Mouse (Mus musculus) Patski (cell line): ENCODE measurements around the gene Isy1. TPM values are rescaled to one million over a fixed set of nuclear protein-coding genes. Genes with fewer than 3 reads are reported as not detected.

ENCODE experiments used
- ATAC-seq: fragments of 100-300 bp; one replicate; pipeline ENCODE4 v1.8.0; 2021
- CTCF ChIA-PET: fragments of 350-600 bp; sonication (Branson Sonifier 250); formaldehyde crosslinking; loops from one replicate; lab custom pipeline; 2022; ENCODE audit warnings: inconsistent platforms; lab: Charles Lee
- POLR2A ChIA-PET: fragments of 350-600 bp; sonication (Branson Sonifier 250); formaldehyde crosslinking; loops from one replicate; lab custom pipeline; 2022; ENCODE audit warnings: antibody characterized with exemption, inconsistent platforms; lab: Charles Lee
- DNase-seq: peaks from one replicate; pipeline ENCODE4 v3.0.0-alpha.2; 2011; ENCODE audit warnings: low read depth, low spot score
- H3K27me3 ChIP-seq: fragments of 371-371 bp; one replicate; pipeline ENCODE4 v1.5.1; 2021
- CTCF ChIP-seq: fragments of 100-300 bp; IDR thresholded peaks from one replicate; pipeline ENCODE4 v1.5.1; 2021
- in situ Hi-C: fragments of 300-500 bp; cut with MboI; formaldehyde crosslinking; loops from 3 replicates; pipeline ENCODE4 v1.11.1; 2018; ENCODE audit warnings: low pct_unique_long_range_greater_than_20kb, mixed read lengths
- polyA plus RNA-seq: library from polyadenylated mRNA; unstranded; gene quantifications from one replicate; pipeline ENCODE4 v1.2.3, GENCODE M21; 2021

Gene Isy1
- polyA plus RNA-seq, 1 experiment from 2014 or later = 59.6 TPM

DNA sequence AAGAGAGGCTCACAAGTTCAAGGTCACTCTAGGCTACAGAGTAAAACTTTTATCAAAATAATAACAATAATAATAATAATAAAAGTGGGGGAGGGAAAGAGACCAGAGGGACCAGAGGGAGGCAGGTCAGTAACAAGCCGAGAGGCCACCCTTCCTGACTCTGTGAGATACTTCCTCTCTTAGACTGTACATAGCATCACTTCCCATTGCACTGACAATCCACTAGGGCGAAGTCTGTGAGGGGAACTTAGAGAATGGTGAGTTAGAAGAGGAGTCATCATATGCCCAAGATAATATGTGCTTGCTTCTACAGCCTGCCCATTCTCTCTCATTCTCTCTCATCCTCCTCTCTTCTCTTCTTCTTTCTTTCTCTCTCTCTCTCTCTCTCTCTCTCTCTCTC lies 32.6 kb downstream of the Isy1 start:
- no peaks in the 10 kb centered on the region for H3K27me3 ChIP-seq
- POLR2A ChIA-PET = no interaction called here
- TF ChIP-seq CTCF = no peak
- CTCF ChIA-PET = no interaction called here
- ATAC-seq = no peak
- in situ Hi-C loops = no loop called here
- DNase-seq = no peak

DNA sequence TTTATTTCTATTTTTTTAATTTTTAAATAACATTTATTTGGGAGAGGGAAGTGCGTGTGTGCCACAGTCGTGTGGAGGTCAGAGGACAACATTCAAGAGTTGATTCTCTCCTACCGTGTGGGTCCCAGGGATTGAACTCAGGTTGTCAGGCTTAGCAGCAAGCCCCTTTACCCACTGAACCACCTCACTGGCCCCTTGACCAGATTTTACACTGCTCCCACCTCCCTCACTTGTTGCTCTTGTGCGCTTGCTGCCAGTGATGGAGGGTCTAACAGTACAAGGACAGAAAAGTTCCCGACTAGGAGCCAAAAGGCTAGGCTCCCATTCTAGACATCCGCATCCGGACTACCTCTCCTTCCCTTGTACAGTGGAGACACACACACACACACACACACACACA lies 33.1 kb downstream of the Isy1 start:
- in situ Hi-C loops = no loop called here
- ChIA-PET CTCF (no interaction called here), POLR2A (no interaction called here)
- no peak for DNase-seq
- TF ChIP-seq CTCF = no peak
- H3K27me3 ChIP-seq = no peaks in the 10 kb centered on the region
- ATAC-seq = no peak

DNA sequence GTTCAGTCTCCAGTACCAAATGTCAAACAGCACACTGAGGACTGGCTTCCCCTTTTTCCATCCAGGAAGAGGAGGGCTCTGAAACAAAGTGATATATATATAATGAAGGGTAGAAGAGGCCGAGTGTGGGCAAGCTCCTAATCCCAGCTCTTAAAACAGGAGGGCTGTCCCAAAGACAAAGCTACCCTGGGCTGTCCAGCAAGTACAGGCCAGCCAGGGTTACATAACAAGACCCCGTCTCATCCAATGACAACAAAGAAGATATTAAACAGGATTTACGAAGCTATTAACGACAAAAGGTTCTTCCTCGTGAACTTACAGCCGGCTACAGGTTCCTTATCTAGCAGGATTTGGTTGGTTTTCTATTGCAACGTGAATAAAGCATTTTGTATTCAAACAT lies 33.7 kb downstream of the Isy1 start:
- ATAC-seq = no peak

DNA sequence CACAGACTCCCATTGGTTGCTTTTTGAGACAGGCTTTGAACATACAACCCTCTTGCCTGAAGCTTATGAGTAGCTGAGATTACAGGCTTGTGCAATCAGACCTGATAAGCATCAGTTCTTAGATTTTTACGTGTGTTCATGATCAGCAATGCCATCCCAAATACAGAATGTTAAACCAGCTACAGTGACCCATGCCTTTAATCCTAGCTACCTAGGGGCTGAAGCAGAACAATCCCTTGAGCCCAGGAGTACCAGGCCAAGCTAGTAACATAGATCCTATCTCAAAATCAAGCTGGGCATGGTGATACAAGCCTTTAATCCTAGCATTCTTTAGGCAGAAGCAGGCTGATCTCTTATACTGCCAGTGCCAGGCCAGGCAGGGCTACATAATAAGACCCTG lies 34.6 kb downstream of the Isy1 start:
- CTCF ChIA-PET = no interaction called here
- no peaks in the 10 kb centered on the region for H3K27me3 ChIP-seq
- DNase-seq (no peak), ATAC-seq (no peak)
- POLR2A ChIA-PET = no interaction called here
- in situ Hi-C loops = no loop called here
- no peak for TF ChIP-seq CTCF

More for the DNA sequence above, 33.7 kb downstream of the Isy1 start:
- in situ Hi-C loops = no loop called here
- ChIA-PET CTCF (no interaction called here), POLR2A (no interaction called here)
- no peak for TF ChIP-seq CTCF
- no peaks in the 10 kb centered on the region for H3K27me3 ChIP-seq
- no peak for DNase-seq

DNA sequence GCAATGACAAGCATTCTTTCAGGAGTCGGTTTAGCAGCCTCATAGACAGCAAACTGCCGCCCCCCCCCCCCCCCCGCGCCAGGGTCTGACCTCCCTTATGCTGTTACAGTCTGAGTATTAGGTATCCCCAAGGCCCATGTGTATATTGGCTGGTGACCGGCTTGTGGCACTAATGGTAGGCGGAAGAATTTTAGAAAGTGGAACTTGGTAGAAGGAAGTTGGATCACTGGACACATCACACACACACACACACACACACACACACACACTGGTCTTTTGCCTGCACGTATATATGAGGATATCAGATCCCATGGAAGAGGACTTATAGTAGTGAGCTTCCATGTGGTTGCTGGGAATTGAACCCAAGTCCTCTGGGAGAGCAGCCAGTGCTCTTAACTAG lies 36.1 kb downstream of the Isy1 start:
- CTCF ChIA-PET = interaction anchor here (1.3 kb wide), 1 partner anchor 10 kb away, joined by 4 read pairs; no protein-coding TSS in a partner anchor
- ATAC-seq (no peak), DNase-seq (no peak)
- no peak for TF ChIP-seq CTCF
- no peaks in the 10 kb centered on the region for H3K27me3 ChIP-seq
- in situ Hi-C loops = no loop called here
- POLR2A ChIA-PET = no interaction called here

DNA sequence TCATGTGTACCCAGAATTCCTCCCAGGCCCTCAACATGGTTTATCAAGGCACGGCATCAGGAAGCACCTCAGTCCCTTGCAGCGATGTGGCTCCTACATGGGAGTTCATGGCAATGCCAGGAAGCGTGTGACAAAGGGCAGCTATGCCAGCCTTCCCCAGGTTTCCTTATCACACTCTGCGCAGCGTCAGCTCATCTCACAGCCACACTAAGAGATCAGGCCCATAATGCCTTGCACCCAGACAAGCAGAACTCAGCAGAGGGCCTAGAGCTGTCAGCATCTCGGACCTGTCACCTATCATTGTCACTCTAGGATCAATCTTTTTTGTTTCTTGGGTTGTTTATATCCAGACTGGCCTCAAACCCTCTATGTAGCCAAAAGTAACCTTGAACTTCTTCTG lies 39.0 kb downstream of the Isy1 start:
- POLR2A ChIA-PET = no interaction called here
- no peaks in the 10 kb centered on the region for H3K27me3 ChIP-seq
- in situ Hi-C loops = no loop called here
- no peak for DNase-seq
- no peak for TF ChIP-seq CTCF
- no peak for ATAC-seq
- CTCF ChIA-PET = no interaction called here

DNA sequence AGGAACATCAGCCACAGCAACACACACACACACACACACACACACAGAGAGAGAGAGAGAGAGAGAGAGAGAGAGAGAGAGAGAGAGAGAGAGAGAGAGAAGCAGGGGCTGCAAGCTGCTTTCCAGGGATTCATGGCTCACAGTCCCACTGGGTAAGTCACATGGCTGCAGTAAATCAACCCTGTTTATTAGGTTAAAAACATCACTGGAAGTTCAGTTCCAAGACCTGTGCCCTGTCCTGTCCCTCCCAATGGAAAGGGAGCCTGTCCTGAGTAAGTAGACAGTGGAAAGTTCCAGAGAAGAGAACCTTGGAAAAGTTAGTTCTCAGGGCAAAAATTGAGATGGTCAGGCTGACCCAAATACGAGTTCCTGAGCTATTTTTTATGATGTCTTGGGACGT lies 41.3 kb downstream of the Isy1 start:
- no peak for ATAC-seq
- ChIA-PET POLR2A (interaction anchor here (0.7 to 1.0 kb wide), 2 partner anchors 12 to 14 kb away, joined by 3 read pairs; no protein-coding TSS in a partner anchor), CTCF (interaction anchor here (0.6 kb wide), 1 partner anchor 12 kb away, joined by 3 read pairs; no protein-coding TSS in a partner anchor)
- in situ Hi-C loops = no loop called here
- no peak for TF ChIP-seq CTCF
- no peaks in the 10 kb centered on the region for H3K27me3 ChIP-seq
- no peak for DNase-seq

DNA sequence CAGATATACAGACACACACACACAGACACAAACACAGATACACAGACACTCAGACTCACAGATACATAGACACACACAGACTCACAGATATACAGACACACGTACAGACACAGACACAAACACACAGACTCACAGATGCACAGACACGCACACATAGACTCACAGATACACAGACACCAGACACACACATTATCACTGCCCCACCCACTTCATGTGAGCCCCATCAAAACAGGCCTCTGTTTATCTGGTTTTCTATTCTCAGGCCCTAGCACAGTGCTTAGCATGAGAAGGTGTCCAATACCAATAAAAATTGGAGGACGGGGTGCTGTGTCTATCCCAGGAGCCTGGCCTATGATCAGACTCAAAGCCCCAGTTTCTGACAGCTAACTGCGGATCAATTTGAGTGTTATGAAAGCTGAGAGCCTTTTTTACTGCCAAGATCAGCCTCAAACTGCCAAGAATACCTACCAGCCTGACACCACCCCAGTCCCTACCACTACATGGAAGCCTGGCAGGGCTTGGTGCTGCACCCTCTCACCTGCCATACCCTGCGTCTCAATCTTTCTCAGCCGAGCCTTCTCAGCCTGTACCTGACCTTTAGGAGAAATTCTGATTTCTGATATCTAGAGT lies 42.2 kb downstream of the Isy1 start:
- ChIA-PET CTCF (no interaction called here), POLR2A (interaction anchor here (0.7 kb wide), 1 partner anchor 15 kb away, joined by 3 read pairs; no protein-coding TSS in a partner anchor)
- no peak for ATAC-seq
- H3K27me3 ChIP-seq = no peaks in the 10 kb centered on the region
- no peak for TF ChIP-seq CTCF
- in situ Hi-C loops = no loop called here
- no peak for DNase-seq

DNA sequence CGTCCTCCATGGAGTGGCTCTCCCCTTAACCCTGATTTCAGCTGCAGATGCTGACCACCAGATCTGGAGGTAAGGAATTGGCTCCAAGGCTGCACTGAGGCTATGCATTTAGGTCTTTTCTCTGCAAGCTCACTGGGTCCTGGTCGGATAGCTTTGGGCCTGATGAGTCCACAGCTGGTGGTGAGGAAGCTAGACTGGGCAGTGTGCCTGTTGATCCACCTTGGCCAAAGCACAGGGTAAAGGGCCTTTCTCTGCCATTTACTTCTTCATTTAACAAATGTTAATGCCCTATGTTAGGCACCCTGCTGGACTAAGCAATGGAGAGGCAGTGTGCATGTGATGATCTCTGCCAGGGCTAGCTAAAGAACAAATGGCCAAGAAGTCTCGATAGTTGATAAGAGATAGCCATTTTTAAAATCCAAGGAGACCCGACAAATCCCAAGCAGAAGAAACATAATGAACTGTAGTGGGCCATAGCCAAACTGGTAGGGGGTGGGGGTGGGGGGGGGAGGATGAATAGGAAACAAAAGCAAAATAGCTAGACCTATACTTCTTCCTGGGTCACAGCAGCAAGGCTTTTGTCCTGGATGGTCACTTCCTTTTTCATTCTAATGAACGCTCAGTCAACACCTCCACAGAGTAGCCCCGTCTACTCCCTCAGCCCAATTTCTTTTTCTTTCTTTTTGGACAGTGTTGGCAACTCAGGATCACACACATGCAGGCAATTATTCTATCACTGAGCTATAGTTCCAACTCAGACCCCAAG lies 43.0 kb downstream of the Isy1 start:
- ATAC-seq (no peak), DNase-seq (no peak)
- ChIA-PET CTCF (no interaction called here), POLR2A (no interaction called here)
- TF ChIP-seq CTCF = no peak
- no peaks in the 10 kb centered on the region for H3K27me3 ChIP-seq
- in situ Hi-C loops = no loop called here

DNA sequence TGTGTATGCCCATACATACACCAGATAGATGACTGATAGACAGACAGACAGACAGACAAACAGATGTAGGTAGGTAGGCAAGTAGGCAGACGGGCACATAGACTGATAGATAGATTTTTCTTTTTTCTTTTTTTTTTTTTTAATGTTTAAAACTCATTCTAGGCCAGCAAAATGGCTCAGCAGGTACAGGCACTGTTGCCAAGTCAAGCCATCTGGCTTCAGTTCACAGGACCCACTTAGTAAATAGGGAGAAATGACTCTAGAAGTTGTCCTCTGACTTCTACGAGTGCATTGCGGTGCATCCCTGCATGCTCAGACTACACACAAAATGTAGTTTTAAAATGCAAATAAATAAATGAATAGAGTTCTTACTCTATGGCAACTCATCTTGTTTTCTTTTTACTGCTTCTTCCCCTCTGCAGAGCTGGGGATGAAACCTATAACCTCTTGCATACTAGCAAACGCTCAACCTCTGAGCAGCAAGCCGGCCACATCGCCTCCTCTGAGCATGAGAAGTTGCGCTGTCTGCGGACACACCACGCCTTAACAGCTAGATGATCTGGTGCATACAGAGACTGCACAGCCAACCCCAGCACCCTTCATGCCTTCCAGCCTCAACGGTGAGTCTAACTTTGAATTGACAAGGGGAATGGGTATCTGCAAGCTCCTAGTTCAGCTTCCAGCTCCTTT lies 44.6 kb downstream of the Isy1 start:
- in situ Hi-C loops = no loop called here
- ATAC-seq = no peak
- TF ChIP-seq CTCF = no peak
- ChIA-PET CTCF (no interaction called here), POLR2A (no interaction called here)
- DNase-seq = no peak
- no peaks in the 10 kb centered on the region for H3K27me3 ChIP-seq

DNA sequence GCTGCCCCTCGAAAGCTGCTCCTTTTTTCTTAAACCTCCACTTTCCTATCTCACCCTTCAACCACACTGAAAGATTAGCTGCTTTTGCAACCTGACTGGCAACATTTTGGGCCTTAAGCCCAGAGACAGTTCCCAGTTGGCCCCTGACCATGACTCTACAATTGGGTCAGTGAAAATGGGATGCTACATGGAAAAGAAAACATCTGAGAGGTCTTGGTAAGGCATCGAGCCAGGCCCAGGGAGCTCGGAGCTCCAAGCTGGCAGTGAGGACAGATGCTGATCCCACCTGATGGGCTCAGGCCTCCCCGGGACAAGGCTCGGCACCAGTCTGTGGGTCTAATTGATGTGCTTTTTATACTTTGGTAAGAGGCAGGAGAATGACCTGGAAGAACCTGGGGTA lies 46.8 kb downstream of the Isy1 start:
- DNase-seq = no peak
- CTCF ChIA-PET = interaction anchor here (1.0 kb wide), 1 partner anchor 11 kb away, joined by 4 read pairs; no protein-coding TSS in a partner anchor

More for the DNA sequence above, 46.8 kb downstream of the Isy1 start:
- ATAC-seq = no peak
- no peaks in the 10 kb centered on the region for H3K27me3 ChIP-seq
- TF ChIP-seq CTCF = no peak
- in situ Hi-C loops = no loop called here
- POLR2A ChIA-PET = interaction anchor here (0.9 kb wide), 1 partner anchor 9 kb away, joined by 3 read pairs; no protein-coding TSS in a partner anchor
